Mouse (Mus musculus) myocyte (in vitro differentiated cells): Measurements from ENCODE around the gene Ly6g5b. TPM values are rescaled to one million over a fixed set of nuclear protein-coding genes. Genes with fewer than 3 reads are reported as not detected.

ENCODE experiments used
- H3K27me3 ChIP-seq: one replicate; pipeline ENCODE4 v1.6.1; 2011; ENCODE audit not compliant: control insufficient read depth, insufficient read depth, insufficient read length
- H3K36me3 ChIP-seq: one replicate; pipeline ENCODE4 v1.6.1; 2011; ENCODE audit not compliant: control insufficient read depth, insufficient read depth
- H3K4me2 ChIP-seq: one replicate; pipeline ENCODE4 v1.6.1; 2011; ENCODE audit warnings: low read depth, control low read depth
- H3K4me3 ChIP-seq: one replicate; pipeline ENCODE4 v1.5.1; 2011; ENCODE audit warnings: mild to moderate bottlenecking, control low read depth, moderate library complexity
- H3K79me2 ChIP-seq: one replicate; pipeline ENCODE4 v1.6.1; 2011; ENCODE audit not compliant: control insufficient read depth, insufficient read depth
- H3ac ChIP-seq: one replicate; pipeline ENCODE4 v1.6.1; 2011; ENCODE audit not compliant: control insufficient read depth, insufficient read length
- CEBPB ChIP-seq: IDR thresholded peaks from 2 replicates; pipeline ENCODE4 v1.6.1; 2011; ENCODE audit warnings: mild to moderate bottlenecking, moderate library complexity; ENCODE audit not compliant: poor library complexity, insufficient read depth, severe bottlenecking
- E2F4 ChIP-seq: IDR thresholded peaks from one replicate; pipeline ENCODE4 v1.6.1; 2011; ENCODE audit warnings: mild to moderate bottlenecking, control low read depth, moderate library complexity; ENCODE audit not compliant: insufficient read depth
- MAX ChIP-seq: IDR thresholded peaks from one replicate; pipeline ENCODE4 v1.6.1; 2011; ENCODE audit warnings: low read depth, mild to moderate bottlenecking, control low read depth
- MYOD1 ChIP-seq, 3 experiments: IDR thresholded peaks; one replicate each; pipeline ENCODE4 v1.6.1; 2011; ENCODE audit warnings: control low read depth in 2 of 3, low read depth in 2 of 3, mild to moderate bottlenecking in 2 of 3, moderate library complexity in 1 of 3; ENCODE audit not compliant: insufficient read length in 2 of 3, control insufficient read depth in 1 of 3
- MYOG ChIP-seq, 3 experiments: IDR thresholded peaks; one replicate each; pipeline ENCODE4 v1.6.1; 2011; ENCODE audit warnings: control low read depth in 2 of 3, low read depth in 2 of 3, mild to moderate bottlenecking in 2 of 3; ENCODE audit not compliant: insufficient read length in 2 of 3, control insufficient read depth in 1 of 3, insufficient read depth in 1 of 3
- POLR2A ChIP-seq: IDR thresholded peaks from one replicate; pipeline ENCODE4 v1.6.1; 2011; ENCODE audit warnings: low read depth, mild to moderate bottlenecking, control low read depth, moderate library complexity; ENCODE audit not compliant: insufficient read length
- POLR2AphosphoS2 ChIP-seq: IDR thresholded peaks from one replicate; pipeline ENCODE4 v1.6.1; 2011; ENCODE audit warnings: low read depth, control low read depth; ENCODE audit not compliant: insufficient read length
- REST ChIP-seq: IDR thresholded peaks from one replicate; pipeline ENCODE4 v1.6.1; 2011; ENCODE audit warnings: mild to moderate bottlenecking, control low read depth, moderate library complexity; ENCODE audit not compliant: insufficient read depth, insufficient read length
- SRF ChIP-seq: IDR thresholded peaks from one replicate; pipeline ENCODE4 v1.6.1; 2011; ENCODE audit warnings: low read depth; ENCODE audit not compliant: control insufficient read depth, insufficient read length
- TCF12 ChIP-seq: IDR thresholded peaks from one replicate; pipeline ENCODE4 v1.6.1; 2011; ENCODE audit warnings: mild to moderate bottlenecking, control low read depth; ENCODE audit not compliant: poor library complexity, insufficient read depth, severe bottlenecking
- TCF3 ChIP-seq: IDR thresholded peaks from one replicate; pipeline ENCODE4 v1.6.1; 2011; ENCODE audit warnings: low read depth, control low read depth; ENCODE audit not compliant: insufficient read length
- USF1 ChIP-seq: IDR thresholded peaks from one replicate; pipeline ENCODE4 v1.6.1; 2011; ENCODE audit warnings: low read depth, mild to moderate bottlenecking, control low read depth, moderate library complexity
- polyA plus RNA-seq: library from polyadenylated mRNA; unstranded; fragments of >200 nt; fragmentation: generic; extraction: Trizol; gene quantifications from one replicate; pipeline ENCODE4 v1.2.1, GENCODE M21; 2012; ENCODE audit warnings: missing spikeins

The Ly6g5b gene
- polyA plus RNA-seq, 1 experiment = 0.11 TPM

GRCm38 (mm10) chr17:35101161-35101560, 14.1 kb downstream of the Ly6g5b start:
- Histone ChIP-seq H3K36me3 (peaks cover 4% of the 10 kb centered on the region), H3K27me3 (no peaks in the 10 kb centered on the region), H3K4me2 (no peak overlapping the region), H3ac (no peak overlapping the region), H3K79me2 (no peaks in the 10 kb centered on the region), H3K4me3 (no peak overlapping the region)
- TF ChIP-seq MAX (no peak), POLR2A (no peak), USF1 (no peak), POLR2AphosphoS2 (no peak), MYOG (IDR thresholded peaks at IDR 0.05; ENCODE audit: control insufficient read depth in 1 of 3, insufficient read depth in 1 of 3, insufficient read length in 2 of 3, low read depth in 2 of 3) (no peak), MYOD1 (IDR thresholded peaks at IDR 0.05; ENCODE audit: control insufficient read depth in 1 of 3, insufficient read length in 2 of 3, low read depth in 2 of 3) (no peak), TCF3 (no peak), TCF12 (no peak), CEBPB (no peak), E2F4 (no peak), REST (no peak)

GRCm38 (mm10) chr17:35100196-35100765, 14.9 kb downstream of the Ly6g5b start:
- no peak overlapping the region for H3K4me2 ChIP-seq
- no peaks in the 10 kb centered on the region for H3K79me2 ChIP-seq
- no peak for TF ChIP-seq TCF12
- no peak for TF ChIP-seq CEBPB
- TF ChIP-seq E2F4 = no peak
- TF ChIP-seq TCF3 = no peak
- TF ChIP-seq POLR2A = no peak
- TF ChIP-seq MAX = no peak
- TF ChIP-seq POLR2AphosphoS2 = no peak
- no peak for TF ChIP-seq USF1
- TF ChIP-seq MYOD1 (IDR thresholded peaks at IDR 0.05; ENCODE audit: control insufficient read depth in 1 of 3, insufficient read length in 2 of 3, low read depth in 2 of 3) = no peak
- TF ChIP-seq SRF = no peak
- no peak for TF ChIP-seq REST
- no peak for TF ChIP-seq MYOG (IDR thresholded peaks at IDR 0.05; ENCODE audit: control insufficient read depth in 1 of 3, insufficient read depth in 1 of 3, insufficient read length in 2 of 3, low read depth in 2 of 3)
- H3K27me3 ChIP-seq = no peaks in the 10 kb centered on the region
- no peak overlapping the region for H3ac ChIP-seq
- no peak overlapping the region for H3K4me3 ChIP-seq
- peaks cover 4% of the 10 kb centered on the region for H3K36me3 ChIP-seq

- Histone ChIP-seq H3K79me2 (no peaks in the 10 kb centered on the region), H3K36me3 (peaks cover 4% of the 10 kb centered on the region), H3K27me3 (no peaks in the 10 kb centered on the region), H3K4me3 (no peak overlapping the region), H3K4me2 (no peak overlapping the region), H3ac (no peak overlapping the region)
- no peak for TF ChIP-seq POLR2AphosphoS2
- TF ChIP-seq MYOD1 (IDR thresholded peaks at IDR 0.05; ENCODE audit: control insufficient read depth in 1 of 3, insufficient read length in 2 of 3, low read depth in 2 of 3) = no peak
- no peak for TF ChIP-seq TCF12
- no peak for TF ChIP-seq MYOG (IDR thresholded peaks at IDR 0.05; ENCODE audit: control insufficient read depth in 1 of 3, insufficient read depth in 1 of 3, insufficient read length in 2 of 3, low read depth in 2 of 3)
- TF ChIP-seq REST = no peak
- no peak for TF ChIP-seq SRF
- no peak for TF ChIP-seq E2F4
- TF ChIP-seq MAX = no peak
- no peak for TF ChIP-seq CEBPB
- TF ChIP-seq TCF3 = no peak
- no peak for TF ChIP-seq POLR2A
- no peak for TF ChIP-seq USF1
Observed at GRCm38 (mm10) chr17:35097164-35097655, 18.0 kb downstream of the Ly6g5b start.

- Histone ChIP-seq H3K27me3 (no peaks in the 10 kb centered on the region), H3K4me2 (no peak overlapping the region), H3K79me2 (no peaks in the 10 kb centered on the region), H3K4me3 (no peak overlapping the region), H3K36me3 (peaks cover 4% of the 10 kb centered on the region), H3ac (no peak overlapping the region)
- TF ChIP-seq REST (no peak), SRF (no peak), CEBPB (no peak), USF1 (no peak), MYOD1 (IDR thresholded peaks at IDR 0.05; ENCODE audit: control insufficient read depth in 1 of 3, insufficient read length in 2 of 3, low read depth in 2 of 3) (no peak), TCF12 (no peak), POLR2AphosphoS2 (no peak), TCF3 (no peak), E2F4 (no peak), MYOG (IDR thresholded peaks at IDR 0.05; ENCODE audit: control insufficient read depth in 1 of 3, insufficient read depth in 1 of 3, insufficient read length in 2 of 3, low read depth in 2 of 3) (no peak)
Observed at GRCm38 (mm10) chr17:35096597-35096996, 18.6 kb downstream of the Ly6g5b start.
